Mouse (Mus musculus) frontal cortex, postnatal 25 days (tissue): ENCODE data around the gene Gdf15.
"Not testable (repeated sequence)": the region's sequence is repeated elsewhere in the genome, so short reads cannot be mapped to it uniquely, and the experiment has no call there.

Source experiments
- DNase-seq, 2 experiments: peaks; one replicate each; pipeline ENCODE4 v3.0.0; 2022; ENCODE audit warnings: low spot score in 2 of 2

The Gdf15 gene

DNA sequence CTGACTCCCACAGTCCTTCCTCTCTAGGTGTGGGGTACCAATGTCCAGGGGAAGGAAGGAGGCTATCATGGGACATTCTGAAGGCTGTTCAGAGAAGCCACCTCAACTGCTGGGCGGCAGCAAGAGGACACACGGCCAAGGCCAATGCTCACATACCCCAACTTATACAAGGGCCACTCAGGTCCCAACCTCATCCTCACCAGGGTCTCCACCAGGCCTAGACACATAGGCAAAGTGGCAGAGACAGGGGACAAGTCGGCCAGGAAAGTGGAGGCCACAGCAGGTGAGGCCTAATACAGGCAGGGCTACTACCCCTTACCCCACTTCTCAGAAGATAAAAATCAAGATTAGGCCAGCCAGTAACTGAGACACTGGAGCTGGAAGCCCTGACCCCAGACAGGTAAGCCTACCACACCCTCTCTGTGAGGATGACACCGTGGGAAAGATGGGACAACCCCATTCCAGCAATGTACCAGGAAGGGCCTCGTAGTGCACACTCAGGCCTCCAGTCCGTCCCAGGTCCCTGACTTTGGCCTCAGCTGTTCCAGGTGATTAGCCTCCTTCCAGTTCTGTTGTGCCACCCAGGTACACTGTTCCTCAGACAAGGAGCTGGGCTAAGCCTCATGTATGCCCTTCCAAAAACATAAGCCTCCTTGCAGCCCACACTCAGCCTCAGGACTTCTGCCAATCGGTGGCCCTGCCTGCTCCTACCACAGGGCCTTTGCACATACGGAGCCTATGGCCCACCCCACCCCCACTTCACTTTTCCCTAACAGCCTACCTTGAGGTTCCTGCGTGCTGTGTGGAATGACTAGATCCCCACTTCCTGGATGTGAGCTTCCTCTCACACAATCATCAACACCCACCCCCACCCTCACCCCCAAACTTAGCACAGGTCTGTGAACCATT is 26.1 kb downstream of the Gdf15 start:
- DNase-seq, result no peak

DNA sequence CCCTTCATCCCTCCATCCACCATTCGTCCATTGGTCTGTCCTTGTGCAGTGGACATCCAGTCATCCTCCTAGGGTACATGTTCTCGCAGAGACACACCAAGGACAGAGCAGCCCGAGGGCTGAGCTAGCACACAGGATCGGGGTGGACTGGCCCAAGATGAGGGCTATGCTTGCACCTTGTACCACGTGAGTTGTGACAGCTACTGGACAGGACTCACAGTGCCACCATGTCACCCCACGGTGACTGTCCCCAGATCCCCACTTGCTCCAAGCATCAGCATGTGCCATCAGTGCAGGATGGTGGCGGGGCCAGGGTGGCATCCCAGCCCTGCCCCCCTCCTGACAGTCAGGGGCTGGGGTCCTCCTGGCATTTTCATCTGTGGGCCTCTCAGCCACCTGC is 27.7 kb downstream of the Gdf15 start:
- DNase-seq, result no peak

DNA sequence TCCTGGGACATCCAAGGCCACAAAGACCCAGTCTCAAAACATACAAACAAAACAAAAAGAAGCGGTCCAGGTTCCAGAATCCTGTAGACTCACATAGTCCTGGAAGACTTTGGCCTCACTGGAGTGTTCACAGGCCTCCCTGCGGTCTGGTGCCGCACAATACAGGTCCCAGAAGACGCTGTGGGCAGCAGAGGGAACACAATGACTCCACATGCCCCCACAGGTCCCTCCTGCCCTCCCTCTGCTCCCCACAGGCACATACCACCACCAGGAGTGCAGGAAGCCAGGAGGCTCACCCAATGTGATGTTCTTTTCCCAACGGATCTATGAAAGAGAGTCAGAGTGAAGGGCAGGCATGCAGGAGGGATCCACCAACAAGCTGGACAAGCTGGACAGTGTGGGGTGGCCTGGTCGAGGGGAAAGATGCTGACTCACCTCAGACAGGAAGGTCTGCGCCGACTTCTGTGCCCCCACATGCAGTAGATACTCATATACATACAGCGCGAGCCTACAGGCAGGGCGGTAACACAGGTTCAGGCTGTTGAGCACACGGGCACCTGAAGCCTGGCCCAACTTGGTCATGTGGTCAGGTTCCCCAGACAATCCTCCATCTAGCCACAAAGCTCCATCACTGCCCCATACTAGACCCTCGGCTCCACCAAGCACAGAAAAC is 30.0 kb downstream of the Gdf15 start:
- no peak for DNase-seq

DNA sequence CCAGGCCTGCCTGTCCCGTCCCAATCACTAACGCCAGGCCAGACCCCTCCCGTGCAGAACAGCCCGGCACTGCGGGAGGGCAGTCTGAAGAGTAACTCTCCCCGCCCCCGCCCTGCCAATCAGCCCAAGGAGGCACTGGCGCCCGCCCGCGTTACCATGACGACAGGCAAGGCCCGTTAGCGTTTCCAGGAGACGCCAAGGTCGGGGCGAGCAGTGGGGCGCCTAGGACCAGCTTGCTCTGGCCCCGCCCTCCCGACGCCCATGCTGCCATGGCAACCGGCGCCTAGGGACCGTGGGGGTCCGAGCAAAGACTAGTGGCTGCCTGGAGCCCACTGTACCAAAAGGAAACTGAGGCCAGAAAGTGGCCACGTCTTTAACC is 31.0 kb downstream of the Gdf15 start:
- DNase-seq, result peak in 1 of 2 experiments; percentile 76

DNA sequence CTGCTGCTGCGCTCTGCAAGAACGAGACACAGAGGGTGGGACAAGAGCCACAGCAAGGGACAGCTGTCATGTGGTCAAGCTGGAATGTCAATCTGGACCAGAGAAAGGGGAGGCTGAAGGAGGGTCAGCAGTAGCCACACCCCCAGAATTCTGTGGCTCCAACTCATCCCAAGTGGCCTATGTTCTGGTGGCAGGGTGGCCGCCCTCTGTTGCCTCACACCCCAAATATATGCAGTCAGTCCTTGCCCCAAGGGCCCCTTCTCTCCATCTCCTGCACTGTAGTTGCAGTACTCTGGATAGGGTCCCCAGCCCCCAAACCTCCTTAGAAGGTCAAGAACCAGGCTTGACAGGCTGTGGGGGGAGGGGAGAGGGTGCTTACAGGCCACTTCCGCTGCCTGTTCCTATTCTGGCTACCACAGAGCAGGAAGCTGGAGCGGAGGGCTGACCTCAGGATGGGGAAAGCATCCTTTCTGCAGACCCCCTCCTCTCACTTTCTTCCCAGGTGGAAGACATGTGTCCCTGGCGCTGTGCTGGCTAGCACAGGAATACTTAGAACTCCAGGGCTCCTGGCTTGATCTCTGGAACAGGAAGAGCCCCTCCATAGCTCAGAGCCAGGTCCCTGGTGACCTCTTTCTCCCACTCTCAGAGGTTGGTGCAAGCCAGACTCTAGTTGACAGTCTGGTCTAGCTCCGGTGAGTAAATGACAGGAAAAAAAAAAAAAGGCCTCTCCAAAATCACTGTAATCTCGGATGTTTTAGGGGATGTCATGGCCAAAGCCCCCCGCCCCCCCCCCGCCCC is 31.6 kb downstream of the Gdf15 start:
- no peak for DNase-seq

DNA sequence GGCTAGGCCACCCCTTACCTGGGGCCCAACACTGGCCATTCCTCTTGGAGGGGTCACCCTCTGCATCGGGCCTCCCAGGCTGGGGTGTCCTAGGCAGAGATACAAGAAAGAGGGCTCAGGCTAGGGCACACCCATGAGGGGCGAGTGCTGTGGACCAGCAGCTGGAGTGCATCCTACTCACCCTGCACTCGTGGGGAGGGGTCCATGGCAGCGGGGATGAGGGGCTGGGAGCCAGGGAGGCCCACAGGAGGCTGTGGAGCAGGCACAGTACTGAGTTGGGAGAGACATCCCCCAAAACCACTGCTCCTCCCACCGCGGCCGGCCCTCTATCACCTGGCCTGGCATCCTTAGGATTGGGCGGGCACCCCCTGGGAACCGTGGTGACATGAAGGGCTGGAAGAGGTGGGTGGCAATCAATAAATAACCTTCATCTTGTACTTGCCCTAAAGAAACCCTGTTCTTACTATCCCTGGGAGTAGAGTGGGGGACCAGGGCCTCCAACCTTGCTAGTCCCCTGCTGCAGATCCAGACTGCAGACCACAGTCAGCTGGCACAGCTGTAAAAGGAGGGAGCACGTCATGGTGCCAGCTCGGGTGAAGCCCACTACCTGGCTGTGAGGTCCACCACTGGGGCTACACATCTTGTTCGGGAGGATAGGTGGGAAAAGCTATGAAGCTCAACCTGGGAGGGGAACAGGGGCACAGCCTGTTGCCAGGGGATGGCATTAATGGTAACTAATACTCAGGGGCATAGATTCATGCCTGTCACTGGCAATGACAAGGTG is 32.6 kb downstream of the Gdf15 start:
- no peak for DNase-seq

DNA sequence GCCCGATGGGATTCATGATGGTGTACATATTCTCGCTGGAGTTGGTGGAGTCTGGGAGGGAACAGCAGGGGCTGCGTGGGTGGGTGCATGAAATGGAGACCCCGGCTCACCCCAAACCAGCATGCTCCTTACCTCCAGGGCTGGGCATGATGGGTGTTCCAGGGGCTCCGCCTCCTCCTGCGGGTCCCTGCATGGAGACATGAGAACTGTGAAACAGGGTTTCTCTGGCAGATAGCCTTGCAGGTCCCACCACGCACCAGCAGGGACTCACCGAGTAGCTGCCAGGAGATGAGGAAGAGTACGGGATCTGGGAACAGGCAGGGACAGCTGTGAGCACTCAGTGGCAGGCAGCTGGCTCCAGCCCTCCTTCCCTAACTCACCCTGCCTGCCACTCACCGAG is 33.5 kb downstream of the Gdf15 start:
- peak in 1 of 2 experiments; percentile 37 for DNase-seq

DNA sequence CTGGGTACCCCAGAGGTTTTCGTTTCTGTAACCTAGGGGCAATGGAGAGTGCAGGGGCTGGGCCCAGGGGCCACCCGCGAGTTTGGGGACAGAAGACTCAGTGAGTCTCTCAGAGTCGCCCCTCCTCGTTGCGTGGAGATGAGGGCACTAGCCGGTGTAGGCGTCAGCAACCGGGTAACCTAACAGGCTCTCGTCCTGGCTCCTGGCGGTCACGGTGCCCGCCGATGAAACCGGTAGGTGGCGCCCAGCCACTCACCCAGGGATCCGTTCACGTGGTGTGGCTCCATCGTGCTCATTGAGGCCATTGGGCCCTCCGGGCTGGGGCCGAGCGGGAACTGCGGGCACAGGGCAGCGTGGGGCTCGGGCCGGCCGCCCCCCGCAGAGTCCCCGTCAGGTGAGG is 34.0 kb downstream of the Gdf15 start:
- DNase-seq, result peak in 1 of 2 experiments; percentile 81

DNA sequence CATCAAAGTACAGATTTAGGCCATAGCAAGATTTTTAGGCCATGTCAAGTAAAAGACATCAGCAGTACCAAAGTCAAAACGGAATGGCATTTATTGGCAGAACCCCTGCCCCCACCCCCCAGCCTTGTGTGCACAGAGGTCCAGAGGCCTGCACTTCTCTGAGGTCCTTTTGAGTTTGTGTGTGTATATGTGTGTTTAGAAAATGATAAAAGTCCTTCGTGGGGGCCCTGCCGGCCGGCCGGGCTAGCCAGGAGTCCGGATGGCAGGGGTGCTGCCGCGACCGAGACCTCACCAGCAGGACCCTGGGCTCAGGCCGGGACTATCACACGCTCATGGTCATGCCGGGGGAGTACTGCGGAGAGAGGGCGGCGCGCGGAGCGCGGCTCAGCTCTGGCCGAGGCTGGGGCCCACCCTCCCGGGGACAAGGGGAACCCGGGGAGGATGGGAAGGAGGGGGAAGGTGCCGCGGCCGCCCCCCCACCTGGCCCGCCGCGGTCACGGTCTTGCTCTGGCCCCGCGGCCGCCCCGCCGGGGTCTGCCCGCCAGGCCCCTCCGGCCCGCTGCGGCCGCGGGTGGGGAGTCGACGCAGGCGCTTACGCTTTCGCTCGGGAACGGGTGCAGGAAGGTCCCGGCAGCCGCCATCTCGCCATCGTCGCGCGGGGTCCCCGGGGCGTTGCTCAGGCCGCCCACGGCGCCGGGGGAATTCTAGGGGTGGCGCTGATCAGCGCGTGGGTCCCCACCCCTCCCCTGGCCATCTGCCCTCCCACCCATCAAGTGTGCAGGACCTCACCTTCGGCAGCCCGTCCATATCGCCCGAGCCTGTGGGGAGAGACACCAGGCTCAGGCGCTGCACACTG is 34.6 kb downstream of the Gdf15 start:
- no peak for DNase-seq

DNA sequence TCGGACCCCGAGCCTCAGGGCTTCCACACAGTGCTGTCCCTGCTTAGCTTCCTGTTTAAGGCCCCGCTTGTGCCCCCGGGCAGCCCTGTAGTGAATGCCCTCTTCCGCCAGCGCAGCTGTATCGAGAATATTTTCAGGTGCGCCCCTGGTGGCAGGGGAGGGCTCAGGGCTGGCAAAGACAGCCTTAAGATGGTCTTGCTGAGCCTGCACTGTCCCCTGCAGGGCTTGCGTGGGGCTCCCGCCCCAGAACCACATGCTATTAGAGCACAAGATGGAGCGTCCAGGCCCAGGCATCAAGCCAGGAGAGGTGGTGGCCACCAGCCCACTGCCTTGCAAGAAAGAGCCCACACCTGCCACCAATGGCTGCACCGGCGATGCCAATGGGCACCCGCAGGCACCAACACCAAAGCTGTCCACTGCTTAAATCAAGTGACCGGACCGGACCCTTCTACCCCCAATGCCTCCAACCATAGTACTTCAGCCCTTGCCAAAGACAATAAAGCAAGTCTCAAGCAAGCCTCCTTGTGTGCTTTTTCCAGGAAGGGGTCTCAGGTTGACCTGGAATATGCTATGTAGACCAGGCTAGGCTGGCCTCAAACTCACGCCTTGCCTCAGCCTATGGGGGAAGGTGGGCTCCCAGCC is 35.4 kb downstream of the Gdf15 start:
- DNase-seq, result no peak

DNA sequence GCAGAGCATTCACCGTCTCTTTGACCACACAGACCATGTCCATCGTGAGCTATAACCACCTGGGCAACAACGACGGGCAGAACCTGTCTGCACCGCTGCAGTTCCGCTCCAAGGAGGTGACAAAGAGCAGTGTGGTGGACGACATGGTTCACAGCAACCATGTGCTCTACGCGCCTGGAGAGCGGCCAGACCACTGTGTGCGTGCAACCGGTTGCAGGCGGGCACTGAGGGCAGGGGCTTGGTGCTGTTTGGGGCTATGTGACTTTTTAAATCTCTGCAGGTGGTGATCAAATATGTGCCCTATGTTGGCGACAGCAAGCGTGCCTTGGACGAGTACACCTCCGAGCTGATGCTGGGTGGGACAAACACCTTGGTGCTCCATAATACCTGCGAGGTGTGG is 36.0 kb downstream of the Gdf15 start:
- DNase-seq, result no peak

DNA sequence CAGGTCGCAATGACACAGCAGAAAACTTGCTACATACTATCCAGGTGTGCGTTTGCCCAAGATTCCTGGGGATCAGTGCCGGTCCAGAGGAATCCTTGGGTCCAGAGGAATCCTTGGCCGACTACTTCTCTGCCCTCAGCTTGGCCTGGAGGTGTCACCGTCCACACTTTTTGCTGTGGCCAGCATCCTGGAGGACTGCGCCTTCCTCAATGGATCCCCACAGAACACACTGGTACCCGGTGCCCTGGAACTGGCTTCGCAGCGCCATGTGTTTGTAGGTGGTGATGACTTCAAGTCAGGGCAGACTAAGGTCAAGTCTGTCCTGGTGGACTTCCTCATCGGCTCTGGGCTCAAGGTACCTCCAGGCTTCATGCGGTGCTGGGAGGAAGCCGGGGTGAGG is 36.4 kb downstream of the Gdf15 start:
- no peak for DNase-seq

DNA sequence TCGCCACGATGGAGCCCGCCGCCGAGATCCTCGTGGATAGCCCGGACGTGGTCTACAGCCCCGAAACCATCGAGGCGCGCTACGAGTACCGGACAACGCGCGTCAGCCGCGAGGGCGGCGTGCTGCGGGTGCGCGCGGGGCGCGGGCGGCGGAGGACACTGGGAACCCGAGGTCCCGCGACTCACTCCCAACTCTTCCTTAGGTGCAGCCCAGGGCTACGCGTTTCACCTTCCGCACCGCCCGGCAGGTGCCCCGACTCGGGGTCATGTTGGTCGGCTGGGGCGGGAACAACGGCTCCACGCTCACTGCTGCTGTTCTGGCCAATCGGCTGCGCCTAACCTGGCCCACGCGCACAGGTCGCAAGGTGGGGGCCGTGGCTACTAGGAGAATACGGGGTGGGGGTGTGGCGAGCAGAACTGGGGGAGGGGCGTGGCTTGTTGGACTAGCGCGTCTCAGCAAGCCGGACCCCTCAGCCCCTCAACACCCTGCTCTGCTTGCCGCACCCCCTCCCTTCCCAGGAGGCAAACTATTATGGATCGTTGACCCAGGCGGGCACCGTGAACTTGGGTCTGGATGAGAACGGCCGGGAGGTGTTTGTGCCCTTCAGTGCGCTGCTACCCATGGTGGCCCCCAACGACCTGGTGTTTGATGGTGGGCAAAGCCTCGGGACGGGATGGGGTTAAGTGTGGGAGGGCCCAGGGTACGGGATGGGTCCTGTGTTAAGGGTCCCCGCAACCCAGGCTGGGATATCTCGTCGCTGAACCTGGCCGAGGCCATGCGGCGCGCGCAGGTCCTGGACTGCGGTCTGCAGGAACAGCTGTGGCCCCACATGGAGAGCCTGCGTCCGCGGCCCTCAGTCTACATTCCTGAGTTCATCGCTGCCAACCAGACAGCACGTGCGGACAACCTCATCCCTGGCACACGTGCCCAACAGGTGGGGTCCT is 37.4 kb downstream of the Gdf15 start:
- peak in 1 of 2 experiments; percentile 36 for DNase-seq

DNA sequence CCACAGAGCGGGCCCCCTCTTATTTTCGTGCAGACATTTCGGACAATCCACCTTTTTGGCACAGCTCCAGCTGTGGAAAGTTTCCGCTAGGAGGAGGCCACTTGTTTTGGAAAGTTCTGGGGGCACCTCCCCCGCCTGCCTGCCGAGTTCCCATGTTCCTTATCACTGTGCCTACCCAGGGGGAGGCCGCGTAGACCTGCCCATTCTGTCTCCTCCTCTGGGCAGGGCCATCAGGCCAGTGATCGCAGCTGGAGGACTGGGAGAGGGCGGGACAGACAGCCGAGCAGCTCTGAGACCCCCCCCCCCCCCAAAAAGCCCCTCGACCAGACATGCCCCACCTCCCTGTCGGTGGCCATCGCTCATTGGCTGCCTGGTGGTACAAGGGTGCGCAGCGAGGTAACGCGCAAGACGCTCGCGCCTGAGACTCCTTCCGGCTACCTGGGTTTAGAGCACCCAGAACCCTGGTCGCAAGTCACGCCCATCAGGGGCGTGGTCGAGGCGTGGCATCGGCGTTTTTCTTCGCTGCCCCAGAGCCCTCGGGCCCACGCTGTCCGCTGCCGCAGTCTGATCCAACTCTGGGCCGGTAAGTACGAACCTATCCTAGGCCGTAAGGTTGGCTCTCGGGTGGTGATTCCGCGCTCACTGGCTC is 38.2 kb downstream of the Gdf15 start, which contains the start of gene Isyna1:
Isyna1 (plus strand) TSS at position 413 of the 649 bp plus-strand sequence.
- peak in 1 of 2 experiments; percentile 55 for DNase-seq

DNA sequence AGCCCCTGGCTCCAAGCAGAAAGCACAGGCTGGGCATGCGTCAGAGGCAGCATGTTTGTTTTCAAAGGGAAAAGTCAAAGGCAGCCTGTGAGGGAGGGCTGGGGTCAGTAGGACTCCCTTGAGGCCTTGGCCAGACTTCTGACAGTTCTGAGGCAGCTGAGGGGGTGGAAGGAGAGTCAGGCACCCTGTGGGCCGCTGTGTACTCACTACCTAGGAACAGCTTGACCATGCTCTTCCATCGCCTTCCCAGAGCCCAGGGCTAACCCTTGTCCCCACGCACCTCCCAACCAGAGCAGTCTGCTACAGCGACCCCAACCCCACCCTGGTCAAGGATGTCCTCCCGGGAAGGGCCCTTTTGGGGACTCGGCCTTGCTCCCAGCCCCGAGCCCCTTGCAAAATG is 39.1 kb downstream of the Gdf15 start:
- DNase-seq, result no peak

DNA sequence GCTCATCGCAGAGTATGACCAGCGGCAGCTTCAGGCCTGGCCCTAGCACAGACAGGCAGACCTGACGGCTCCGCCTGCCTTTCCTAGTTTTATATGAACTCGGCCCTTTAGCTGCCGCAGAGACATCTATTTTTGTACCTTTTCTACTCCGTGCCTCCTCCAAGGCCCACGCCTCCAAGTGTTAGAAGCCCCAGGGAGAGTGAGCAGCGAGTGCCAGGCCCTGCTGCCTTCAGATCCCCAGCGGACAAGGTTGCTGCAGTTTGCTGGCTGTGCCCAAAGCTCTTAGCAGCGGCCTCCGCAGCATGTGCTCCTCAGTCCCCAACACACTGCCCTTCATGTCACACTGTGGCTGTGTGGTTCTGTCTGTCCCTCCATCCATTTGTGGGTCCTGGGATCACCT is 40.7 kb downstream of the Gdf15 start:
- DNase-seq, result no peak

DNA sequence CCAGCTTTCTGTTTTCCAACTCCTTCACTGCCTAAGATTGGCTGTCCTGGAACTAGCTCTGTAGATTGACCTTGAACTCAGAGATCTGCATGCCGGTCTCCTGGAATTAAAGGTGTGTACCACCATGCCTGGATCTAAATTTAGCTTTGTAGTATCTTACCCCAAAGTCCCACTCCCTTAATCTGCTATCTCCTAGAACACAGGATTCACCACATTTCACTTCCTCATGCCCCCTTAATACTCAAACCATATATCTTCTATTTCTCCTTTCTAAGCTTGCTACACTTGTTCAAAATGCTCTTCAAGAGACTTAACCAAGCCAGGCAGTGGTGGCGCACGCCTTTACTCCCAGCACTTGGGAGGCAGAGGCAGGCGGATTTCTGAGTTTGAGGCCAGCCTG is 44.3 kb downstream of the Gdf15 start:
- not testable (repeated sequence) for DNase-seq

DNA sequence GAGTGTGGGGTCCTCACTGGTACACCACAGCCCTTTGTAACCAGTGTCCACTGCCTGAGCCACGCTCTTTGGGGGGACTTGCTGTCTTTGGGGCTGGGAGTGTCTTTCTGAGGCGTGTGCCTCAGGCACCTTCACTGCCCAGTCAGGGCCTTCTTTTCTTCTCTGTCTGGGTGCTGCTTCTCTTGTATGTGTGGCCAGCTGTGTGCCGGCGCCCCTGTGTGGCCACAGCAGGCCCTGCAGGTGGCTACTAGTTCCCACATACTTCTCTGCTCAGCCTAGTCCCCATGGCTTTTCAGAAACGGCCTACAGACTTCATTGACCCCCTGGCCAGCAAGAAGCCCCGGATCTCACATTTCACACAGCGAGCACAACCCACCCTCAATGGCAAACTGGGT is 47.0 kb downstream of the Gdf15 start:
- no peak for DNase-seq
